Mouse (Mus musculus): Measurements from ENCODE around the gene Kif3b. TPM values are rescaled to one million over a fixed set of nuclear protein-coding genes. Genes with fewer than 3 reads are reported as not detected.
"Not testable (repeated sequence)": the region's sequence is repeated elsewhere in the genome, so short reads cannot be mapped to it uniquely, and the experiment has no call there.

Gene Kif3b
- polyA plus RNA-seq, 1 experiment from 2014 or later, result 11.3 TPM

DNA sequence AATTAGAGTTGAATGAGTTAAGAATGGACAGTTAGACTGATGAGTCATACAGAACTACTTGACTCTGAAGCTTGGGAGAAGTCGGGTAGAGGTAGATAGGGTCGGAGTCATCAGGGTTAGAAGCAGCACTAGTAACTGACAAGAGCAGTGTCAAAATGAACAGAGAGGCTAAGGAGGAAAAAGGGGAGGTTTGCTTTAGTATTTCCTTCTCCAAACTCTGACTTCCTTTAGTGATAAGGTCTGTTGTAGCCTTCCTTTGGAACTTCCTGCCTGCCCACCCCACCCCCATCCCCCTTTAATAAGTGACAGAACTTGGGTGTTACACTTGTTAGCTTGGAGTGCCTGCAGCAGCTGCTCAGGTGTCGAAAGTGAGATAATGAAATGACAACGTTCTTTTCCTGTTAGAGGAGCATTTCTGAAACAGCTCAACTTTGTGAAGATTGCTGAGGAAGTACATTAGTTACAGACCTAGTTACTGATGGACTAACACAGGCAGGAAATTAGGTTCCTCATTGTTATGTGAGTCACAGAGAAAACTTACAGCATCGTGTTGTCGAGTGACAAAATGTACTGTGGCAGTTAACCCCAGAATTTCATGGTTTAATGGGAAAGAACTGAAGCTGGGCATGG lies 59.5 kb downstream of the Kif3b start:
- no peak overlapping the region for H3K4me3 ChIP-seq
- peak overlapping the region; percentile 31; the same call in 1 of the 2 replicates for H3K27ac ChIP-seq
- WGBS, result 56% methylated on average over 6 of the region's 6 CpGs
- peaks cover 34% of the 10 kb centered on the region for H3K36me3 ChIP-seq (ENCODE audit: poor library complexity, severe bottlenecking)
- no peaks in the 10 kb centered on the region for H3K27me3 ChIP-seq
- 0 out of 2 replicates have a peak overlapping the region, but pooled peaks have one; percentile 19 for H3K4me2 ChIP-seq
- ATAC-seq, result no peak
- H3K9me3 ChIP-seq (replicated peaks), result no peaks in the 10 kb centered on the region
- no peak overlapping the region for H3K9ac ChIP-seq
- peaks cover 39% of the 10 kb centered on the region for H3K4me1 ChIP-seq

DNA sequence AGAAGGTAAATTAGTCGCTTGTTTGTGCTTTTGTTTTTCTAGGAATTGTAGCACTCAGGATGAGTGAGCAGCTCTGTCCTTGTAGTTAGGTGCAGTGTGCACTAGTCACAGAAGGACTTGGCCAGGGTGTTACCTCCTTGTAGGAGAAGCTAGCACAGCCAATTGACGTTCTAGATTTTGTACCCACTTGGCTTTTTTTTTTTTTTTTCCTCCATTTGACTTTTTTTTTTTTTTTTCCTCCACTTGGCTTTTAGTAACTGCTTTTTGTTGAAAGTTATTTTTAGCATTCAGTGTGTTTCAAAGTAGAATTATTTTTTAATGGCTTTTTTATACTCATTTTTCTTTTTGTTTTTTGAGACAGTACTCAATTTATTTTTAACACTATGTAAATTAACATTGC lies 63.4 kb downstream of the Kif3b start:
- Histone ChIP-seq H3K4me1 (peaks cover 18% of the 10 kb centered on the region), H3K4me3 (no peak overlapping the region), H3K9ac (no peak overlapping the region), H3K27me3 (no peaks in the 10 kb centered on the region), H3K36me3 (ENCODE audit: poor library complexity, severe bottlenecking) (peaks cover 70% of the 10 kb centered on the region), H3K27ac (no peak overlapping the region), H3K9me3 (replicated peaks) (no peaks in the 10 kb centered on the region), H3K4me2 (no peak overlapping the region)
- ATAC-seq, result no peak
- WGBS, result 90% methylated on average over 2 of the region's 2 CpGs

DNA sequence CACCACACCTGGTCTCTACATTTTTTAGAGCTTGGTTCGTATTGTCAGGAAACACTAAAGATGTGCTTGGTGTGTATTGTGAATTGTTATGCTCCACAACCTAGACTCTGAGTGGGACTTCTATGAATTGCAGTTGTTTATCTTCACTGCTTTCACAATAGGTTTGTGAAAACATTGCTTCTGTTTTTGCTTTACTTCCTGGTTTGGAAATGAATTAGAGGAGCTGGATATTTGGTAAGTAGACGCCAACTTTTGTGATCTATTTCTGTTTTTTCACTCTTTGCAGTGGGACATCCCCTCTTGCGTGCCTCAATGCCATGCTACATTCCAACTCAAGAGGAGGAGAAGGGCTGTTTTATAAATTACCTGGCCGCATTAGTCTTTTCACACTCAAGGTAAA lies 65.6 kb downstream of the Kif3b start:
- Histone ChIP-seq H3K4me1 (no peaks in the 10 kb centered on the region), H3K36me3 (ENCODE audit: poor library complexity, severe bottlenecking) (peaks cover 83% of the 10 kb centered on the region), H3K27ac (no peak overlapping the region), H3K9ac (no peak overlapping the region), H3K4me2 (no peak overlapping the region), H3K9me3 (replicated peaks) (no peaks in the 10 kb centered on the region), H3K4me3 (no peak overlapping the region), H3K27me3 (no peaks in the 10 kb centered on the region)
- ATAC-seq, result no peak
- WGBS, result 94% methylated on average over 4 of the region's 4 CpGs

DNA sequence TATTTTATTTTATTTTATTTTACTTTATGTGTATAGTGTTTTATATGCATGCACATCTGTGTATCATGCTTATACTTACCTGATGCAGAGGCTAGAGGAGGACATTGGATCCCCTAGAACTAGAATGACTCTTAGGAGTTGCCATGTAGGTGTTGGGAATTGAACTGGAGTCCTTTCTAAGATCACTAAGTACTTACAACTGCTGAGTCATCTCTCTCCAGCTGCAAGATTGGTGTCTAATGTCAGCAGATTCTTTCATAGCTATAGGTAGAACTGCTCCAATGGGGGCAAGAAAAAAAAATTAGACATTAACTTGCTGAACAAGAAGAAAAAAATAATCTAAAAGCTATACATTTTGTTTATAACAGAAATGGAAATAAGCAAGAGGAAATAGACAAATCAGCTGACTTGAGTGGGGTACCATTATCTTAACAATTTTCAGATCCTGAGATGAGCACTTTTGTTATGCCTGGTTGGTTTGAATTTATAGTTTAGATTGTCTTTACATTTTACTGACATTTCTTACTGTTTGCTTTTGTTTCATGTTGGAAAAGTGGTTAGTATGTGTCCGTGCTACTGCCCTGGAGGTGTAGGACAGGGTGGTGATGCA lies 70.0 kb downstream of the Kif3b start:
- WGBS, result 100% methylated on average over 1 of the region's 1 CpGs
- H3K36me3 ChIP-seq (ENCODE audit: poor library complexity, severe bottlenecking), result peaks cover 80% of the 10 kb centered on the region
- H3K27me3 ChIP-seq, result no peaks in the 10 kb centered on the region
- H3K9ac ChIP-seq, result no peak overlapping the region
- H3K9me3 ChIP-seq (replicated peaks), result no peaks in the 10 kb centered on the region
- H3K27ac ChIP-seq, result no peak overlapping the region
- H3K4me1 ChIP-seq, result no peaks in the 10 kb centered on the region
- H3K4me3 ChIP-seq, result no peak overlapping the region
- H3K4me2 ChIP-seq, result no peak overlapping the region
- ATAC-seq, result no peak

DNA sequence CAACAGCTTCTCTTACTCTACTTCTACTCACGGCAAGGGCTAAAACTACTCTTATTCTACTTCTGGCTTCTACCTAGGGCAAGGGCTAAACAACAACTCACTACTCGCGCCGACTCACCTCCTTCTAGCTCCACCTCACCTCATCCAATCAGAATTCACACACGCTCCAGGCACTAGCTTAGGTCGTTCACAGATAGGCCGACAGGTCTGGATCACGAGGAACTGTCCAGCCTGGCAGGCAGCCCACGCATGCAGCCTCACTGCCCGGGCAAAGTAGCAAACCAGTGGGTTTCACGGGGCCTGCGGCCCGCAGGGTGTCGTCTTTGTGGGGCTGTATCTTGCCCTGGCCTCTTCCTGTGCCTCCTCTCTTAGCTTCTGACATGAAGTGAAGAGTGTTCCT lies 73.3 kb downstream of the Kif3b start:
- not testable (repeated sequence) for ATAC-seq, H3K4me2 ChIP-seq

DNA sequence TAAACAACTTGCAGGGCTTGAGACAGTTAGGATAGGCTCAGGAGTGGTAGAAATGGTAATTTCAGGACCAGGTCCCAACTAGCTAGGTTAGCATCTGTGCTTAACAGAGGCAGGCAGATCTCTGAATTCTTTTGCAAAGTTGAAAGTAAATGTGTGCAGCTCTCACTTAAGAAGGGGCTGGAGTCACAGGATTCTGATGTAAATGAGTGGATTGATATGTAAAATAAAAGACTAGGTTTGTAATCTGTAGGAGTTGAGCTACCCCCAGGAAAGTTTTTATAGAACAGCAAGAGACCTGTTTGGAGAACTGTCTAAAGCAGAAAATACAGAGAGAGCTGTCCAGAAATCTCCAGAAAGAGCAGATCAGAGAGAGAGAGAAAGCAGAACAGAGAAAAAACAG lies 79.7 kb downstream of the Kif3b start:
- no peaks in the 10 kb centered on the region for H3K9me3 ChIP-seq (replicated peaks)
- no peak for ATAC-seq
- no peak overlapping the region for H3K4me3 ChIP-seq
- H3K4me2 ChIP-seq, result no peak overlapping the region
- peaks cover 42% of the 10 kb centered on the region for H3K36me3 ChIP-seq (ENCODE audit: poor library complexity, severe bottlenecking)
- H3K4me1 ChIP-seq, result peaks cover 6% of the 10 kb centered on the region; the same call in 1 of the 2 replicates
- no peak overlapping the region for H3K9ac ChIP-seq
- H3K27ac ChIP-seq, result no peak overlapping the region
- no peaks in the 10 kb centered on the region for H3K27me3 ChIP-seq

More for the DNA sequence above, 73.3 kb downstream of the Kif3b start:
- not testable (repeated sequence) for H3K27me3 ChIP-seq; H3K9ac ChIP-seq; H3K9me3 ChIP-seq (replicated peaks); H3K4me1 ChIP-seq; H3K27ac ChIP-seq; H3K4me3 ChIP-seq
- peaks cover 74% of the 10 kb centered on the region for H3K36me3 ChIP-seq (ENCODE audit: poor library complexity, severe bottlenecking)
- 95% methylated on average over 14 of the region's 14 CpGs for WGBS

DNA sequence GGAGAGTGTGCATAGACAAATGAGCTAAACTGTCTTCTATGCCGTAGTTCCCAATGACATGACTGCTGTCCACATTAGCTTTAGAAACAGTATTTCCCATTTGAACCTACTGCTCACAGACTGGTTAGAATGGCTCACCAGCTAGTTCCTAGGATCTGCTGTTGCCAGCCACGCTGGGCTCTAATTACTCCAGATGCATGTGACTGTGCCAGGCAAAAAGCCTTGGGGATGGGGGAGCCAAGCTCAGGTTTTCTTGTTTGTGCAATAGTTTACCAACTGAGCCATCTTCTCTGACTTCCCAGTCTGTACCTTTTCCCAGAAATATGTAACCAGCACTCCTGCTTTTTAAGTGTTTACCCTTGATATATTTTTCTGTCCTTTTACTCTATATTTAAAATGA lies 84.2 kb downstream of the Kif3b start:
- H3K27ac ChIP-seq, result no peak overlapping the region
- no peaks in the 10 kb centered on the region for H3K27me3 ChIP-seq
- H3K4me3 ChIP-seq, result no peak overlapping the region
- peaks cover 6% of the 10 kb centered on the region; the same call in 1 of the 2 replicates for H3K4me1 ChIP-seq
- no peak for ATAC-seq
- WGBS, result 79% methylated on average over 2 of the region's 2 CpGs
- no peaks in the 10 kb centered on the region for H3K9me3 ChIP-seq (replicated peaks)
- H3K9ac ChIP-seq, result no peak overlapping the region
- H3K36me3 ChIP-seq (ENCODE audit: poor library complexity, severe bottlenecking), result peaks cover 31% of the 10 kb centered on the region
- no peak overlapping the region for H3K4me2 ChIP-seq

DNA sequence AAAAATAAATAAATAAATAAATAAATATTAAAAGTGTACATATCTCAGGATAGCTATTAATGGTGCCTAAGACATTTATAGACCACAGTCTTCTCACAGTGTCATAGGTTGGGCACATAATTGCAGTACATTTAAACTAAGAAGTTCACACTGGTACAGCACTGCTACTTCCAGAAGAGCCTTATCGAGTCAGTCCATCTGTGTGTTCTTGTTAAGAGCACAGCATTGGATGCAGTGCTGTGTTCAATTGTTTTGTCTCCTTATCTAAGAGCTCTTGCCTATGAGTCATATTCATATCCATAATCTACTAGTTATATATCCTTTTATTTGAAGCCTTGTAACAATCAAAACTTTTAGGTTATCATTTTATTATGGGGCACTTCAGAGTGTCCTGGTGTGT lies 89.3 kb downstream of the Kif3b start:
- Histone ChIP-seq H3K27me3 (no peaks in the 10 kb centered on the region), H3K9ac (no peak overlapping the region), H3K4me1 (no peaks in the 10 kb centered on the region), H3K27ac (no peak overlapping the region), H3K36me3 (ENCODE audit: poor library complexity, severe bottlenecking) (peaks cover 58% of the 10 kb centered on the region), H3K4me2 (no peak overlapping the region), H3K9me3 (replicated peaks) (no peaks in the 10 kb centered on the region), H3K4me3 (no peak overlapping the region)
- WGBS, result 90% methylated on average over 1 of the region's 1 CpGs
- no peak for ATAC-seq

Other genes with a start within 250 kb of the Kif3b start
- gene Ccm2l, start 225.5 kb upstream of the Kif3b start, polyA plus RNA-seq (2015; fragmentation: Nextera tagmentation; extraction: Ambion mirVana), result 0.58 and 0.72 TPM in 2 replicates
- 0.91 and 1.1 TPM in 2 replicates for gene Hck, start 182.9 kb upstream of the Kif3b start, polyA plus RNA-seq (2015; fragmentation: Nextera tagmentation; extraction: Ambion mirVana)
- gene Tm9sf4, start 130.1 kb upstream of the Kif3b start, polyA plus RNA-seq (2015; fragmentation: Nextera tagmentation; extraction: Ambion mirVana), result 59.4 and 65.7 TPM in 2 replicates
- gene Tspyl3, start 66.0 kb upstream of the Kif3b start, polyA plus RNA-seq (2015; fragmentation: Nextera tagmentation; extraction: Ambion mirVana), result 12.6 and 15.7 TPM in 2 replicates
- gene Plagl2, start 50.0 kb upstream of the Kif3b start, polyA plus RNA-seq (2015; fragmentation: Nextera tagmentation; extraction: Ambion mirVana), result 12.0 and 13.6 TPM in 2 replicates
- gene Pofut1, start 49.9 kb upstream of the Kif3b start, polyA plus RNA-seq (2015; fragmentation: Nextera tagmentation; extraction: Ambion mirVana), result 6.8 and 7.3 TPM in 2 replicates
- gene Asxl1, start 54.4 kb downstream of the Kif3b start, polyA plus RNA-seq (2015; fragmentation: Nextera tagmentation; extraction: Ambion mirVana), result 12.0 and 12.5 TPM in 2 replicates
- not detected in 2 replicates for gene 4930404H24Rik, start 201.4 kb downstream of the Kif3b start, polyA plus RNA-seq (2015; fragmentation: Nextera tagmentation; extraction: Ambion mirVana)
- 32.1 and 36.7 TPM in 2 replicates for gene Nol4l, start 238.6 kb downstream of the Kif3b start, polyA plus RNA-seq (2015; fragmentation: Nextera tagmentation; extraction: Ambion mirVana)